Mouse (Mus musculus) C2C12 (cell line): ENCODE measurements around the gene Cort. TPM values are rescaled to one million over a fixed set of nuclear protein-coding genes. Genes with fewer than 3 reads are reported as not detected.

Source experiments
- H3K27me3 ChIP-seq: one replicate; pipeline ENCODE4 v1.6.1; 2011; ENCODE audit not compliant: control insufficient read depth, insufficient read depth, insufficient read length
- H3K36me3 ChIP-seq: one replicate; pipeline ENCODE4 v1.6.1; 2011; ENCODE audit not compliant: control insufficient read depth, insufficient read depth
- H3K4me3 ChIP-seq: one replicate; pipeline ENCODE4 v1.5.1; 2011; ENCODE audit warnings: mild to moderate bottlenecking, control low read depth; ENCODE audit not compliant: poor library complexity, insufficient read depth, severe bottlenecking
- H3K79me2 ChIP-seq: one replicate; pipeline ENCODE4 v1.6.1; 2011; ENCODE audit not compliant: control insufficient read depth, insufficient read depth
- H3K79me3 ChIP-seq: one replicate; pipeline ENCODE4 v1.6.1; 2011; ENCODE audit warnings: low read depth, control low read depth
- H3ac ChIP-seq: one replicate; pipeline ENCODE3; 2011; ENCODE audit warnings: low read depth; ENCODE audit not compliant: control insufficient read depth, insufficient read length
- CEBPB ChIP-seq: IDR thresholded peaks from one replicate; pipeline ENCODE4 v1.6.1; 2011; ENCODE audit warnings: low read depth, mild to moderate bottlenecking, control low read depth, moderate library complexity
- CTCF ChIP-seq: IDR thresholded peaks from one replicate; pipeline ENCODE4 v1.5.1; 2011; ENCODE audit not compliant: control insufficient read depth, insufficient read depth, insufficient read length
- FOSL1 ChIP-seq: IDR thresholded peaks from one replicate; pipeline ENCODE4 v1.8.0; 2011; ENCODE audit warnings: mild to moderate bottlenecking, low read length; ENCODE audit not compliant: poor library complexity, insufficient read depth, severe bottlenecking
- MAX ChIP-seq: IDR thresholded peaks from one replicate; pipeline ENCODE4 v1.6.1; 2011; ENCODE audit warnings: mild to moderate bottlenecking, control low read depth
- MYOD1 ChIP-seq: IDR thresholded peaks from one replicate; pipeline ENCODE4 v1.6.1; 2011; ENCODE audit warnings: low read depth; ENCODE audit not compliant: control insufficient read depth, insufficient read length
- MYOG ChIP-seq: IDR thresholded peaks from one replicate; pipeline ENCODE4 v1.6.1; 2011; ENCODE audit not compliant: control insufficient read depth, insufficient read length; ENCODE audit errors: extremely low read depth
- USF1 ChIP-seq: IDR thresholded peaks from one replicate; pipeline ENCODE4 v1.6.1; 2011; ENCODE audit warnings: low read depth, mild to moderate bottlenecking, control low read depth, moderate library complexity
- polyA plus RNA-seq: library from polyadenylated mRNA; unstranded; fragments of >200 nt; fragmentation: generic; extraction: Trizol; gene quantifications from one replicate; pipeline ENCODE4 v1.2.1, GENCODE M21; 2012; ENCODE audit warnings: missing spikeins

Gene Cort
- polyA plus RNA-seq, 1 experiment: 0.20 TPM

DNA sequence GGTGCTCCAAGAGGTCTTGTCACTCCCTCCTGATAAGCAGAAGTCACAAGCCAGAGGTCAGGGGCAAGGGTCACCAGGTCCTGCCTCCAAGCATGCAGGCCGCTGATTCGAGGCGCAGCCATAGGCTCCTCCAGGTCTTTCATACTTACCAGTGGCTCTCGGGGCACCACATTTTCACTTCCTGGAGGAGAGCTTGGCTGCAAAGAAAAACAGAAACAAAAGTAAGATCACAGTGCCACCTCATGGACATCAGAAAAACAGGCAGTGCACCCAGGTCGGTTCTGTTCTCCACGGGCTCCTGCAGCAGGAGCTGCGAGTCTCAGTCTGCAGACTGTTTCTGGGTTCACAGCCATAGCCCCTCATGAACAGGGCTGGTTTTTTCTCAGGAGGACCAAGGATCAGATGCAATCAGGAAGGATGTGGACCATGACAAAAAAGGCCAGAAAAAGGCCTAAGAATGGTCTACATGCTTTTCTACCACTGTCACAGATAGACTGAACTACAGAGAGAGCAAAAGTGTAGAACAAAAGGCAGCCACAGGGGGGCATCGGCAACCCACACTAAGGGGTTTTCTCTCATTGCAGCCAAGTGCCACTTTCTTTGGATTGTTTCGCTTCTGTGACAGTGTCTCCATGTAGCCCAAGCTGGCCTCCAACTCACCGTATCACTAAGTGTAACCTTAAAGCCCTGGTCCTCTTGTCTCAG lies 50.5 kb downstream of the Cort start:
- Histone ChIP-seq H3K27me3 (no peaks in the 10 kb centered on the region), H3K4me3 (no peak overlapping the region), H3K36me3 (peaks cover 26% of the 10 kb centered on the region), H3K79me2 (peaks cover 40% of the 10 kb centered on the region), H3K79me3 (peaks cover 6% of the 10 kb centered on the region), H3ac (no peak overlapping the region)
- no peak for TF ChIP-seq MAX
- no peak for TF ChIP-seq MYOD1
- no peak for TF ChIP-seq CTCF
- no peak for TF ChIP-seq MYOG
- no peak for TF ChIP-seq USF1
- no peak for TF ChIP-seq FOSL1
- TF ChIP-seq CEBPB: no peak

DNA sequence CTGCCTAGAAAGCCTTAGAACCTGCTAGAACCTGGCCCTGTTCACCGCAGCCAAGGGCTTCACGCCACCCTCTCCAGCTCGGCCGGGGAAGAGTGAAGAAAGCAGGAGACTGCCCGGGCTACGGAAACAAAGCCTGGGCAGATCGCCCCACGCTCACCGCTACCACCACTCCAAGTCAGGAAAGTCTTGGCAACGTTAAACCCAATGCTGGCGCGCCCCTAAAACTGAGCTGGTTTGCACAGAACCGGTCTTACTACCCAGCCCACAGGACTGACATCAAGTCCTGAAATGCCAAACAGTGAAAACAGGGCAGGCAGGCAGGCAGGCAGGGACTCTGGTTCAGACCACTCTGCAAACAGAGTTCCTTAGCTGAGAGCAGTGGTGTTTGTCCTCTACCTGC lies 51.5 kb downstream of the Cort start:
- Histone ChIP-seq H3K4me3 (no peak overlapping the region), H3K36me3 (peaks cover 26% of the 10 kb centered on the region), H3K79me3 (peaks cover 6% of the 10 kb centered on the region), H3ac (no peak overlapping the region), H3K27me3 (no peaks in the 10 kb centered on the region), H3K79me2 (peaks cover 36% of the 10 kb centered on the region)
- no peak for TF ChIP-seq CTCF
- no peak for TF ChIP-seq MYOG
- no peak for TF ChIP-seq MYOD1
- no peak for TF ChIP-seq USF1
- TF ChIP-seq MAX: no peak

Other genes with a start within 250 kb of the Cort start
- 40.3 TPM for gene Pex14, start 26.9 kb downstream of the Cort start, polyA plus RNA-seq
- gene Dffa, start 22.6 kb downstream of the Cort start, polyA plus RNA-seq: 13.1 TPM
- 32.5 TPM for gene Cenps, start 10.9 kb upstream of the Cort start, polyA plus RNA-seq
- 346 TPM for gene Pgd, start 40.0 kb upstream of the Cort start, polyA plus RNA-seq
- 10.1 TPM for gene Kif1b, start 180.9 kb upstream of the Cort start, polyA plus RNA-seq